Mouse (Mus musculus): ENCODE measurements around the gene Rhox4g.

DNA sequence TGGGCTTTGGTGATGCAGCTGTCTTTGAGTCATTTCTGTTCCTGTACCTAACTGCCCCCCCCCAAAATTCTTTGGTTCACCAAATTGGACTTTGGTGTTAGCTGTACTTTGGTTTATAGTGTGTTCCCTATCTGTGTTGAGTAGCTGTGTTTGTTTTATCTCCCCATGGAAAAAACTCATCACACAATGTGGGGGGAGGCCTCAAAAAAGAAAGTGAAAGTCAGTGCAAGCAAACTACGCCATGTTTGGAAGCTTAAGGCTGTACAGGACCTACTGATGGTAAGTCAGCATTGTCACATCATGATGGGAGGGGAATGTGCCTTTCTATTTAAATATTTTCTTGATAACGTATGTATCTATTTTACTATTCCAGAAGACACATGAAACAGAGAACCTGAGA is 41.1 kb upstream of the Rhox4g start:
- TF ChIP-seq ZC3H11A (IDR thresholded peaks at IDR 0.05; ENCODE audit: borderline replicate concordance, low read depth, low read length) (no peak), CHD2 (IDR thresholded peaks at IDR 0.05; ENCODE audit: low read depth, low read length) (no peak), HCFC1 (IDR thresholded peaks at IDR 0.05; ENCODE audit: borderline replicate concordance, insufficient read depth, low read length) (no peak), MAFK (IDR thresholded peaks at IDR 0.05; ENCODE audit: insufficient read depth, low read depth, low read length) (no peak)
